Mouse (Mus musculus) embryonic facial prominence, embryonic 14.5 days (tissue): ENCODE measurements around the gene Camkk1. TPM values are rescaled to one million over a fixed set of nuclear protein-coding genes. Genes with fewer than 3 reads are reported as not detected.

Source experiments
- ATAC-seq: fragments of 200-750 bp; cut with Nextera tagmentation; 2 replicates; pipeline ENCODE4 v1.8.0; 2017; ENCODE audit warnings: low read depth, moderate number of reproducible peaks, moderate TSS enrichment
- DNase-seq: peaks from one replicate; pipeline ENCODE4 v3.0.0-alpha.2; 2015; ENCODE audit warnings: low spot score
- H3K27ac ChIP-seq: fragments of 300-500 bp; sonication (generic); replicated peaks from 2 replicates; pipeline ENCODE4 v1.5.1; 2014; ENCODE audit warnings: low read depth, mild to moderate bottlenecking, low read length, moderate library complexity
- H3K27me3 ChIP-seq: fragments of 300-500 bp; sonication (generic); replicated peaks from 2 replicates; pipeline ENCODE4 v1.6.1; 2014; ENCODE audit warnings: low read length; ENCODE audit not compliant: control insufficient read depth, insufficient read depth
- H3K36me3 ChIP-seq: fragments of 300-500 bp; sonication (generic); 2 replicates; pipeline ENCODE4 v1.6.1; 2014; ENCODE audit warnings: low read length, mixed read lengths; ENCODE audit not compliant: control insufficient read depth, insufficient read depth
- H3K4me1 ChIP-seq: fragments of 300-500 bp; sonication (generic); 2 replicates; pipeline ENCODE4 v1.6.1; 2014; ENCODE audit warnings: antibody characterized with exemption, low read length; ENCODE audit not compliant: control insufficient read depth, insufficient read depth
- H3K4me2 ChIP-seq: fragments of 300-500 bp; sonication (generic); 2 replicates; pipeline ENCODE4 v1.6.1; 2014; ENCODE audit warnings: low read depth, mild to moderate bottlenecking, low read length, moderate library complexity, mixed read lengths
- H3K4me3 ChIP-seq: fragments of 300-500 bp; sonication (generic); 2 replicates; pipeline ENCODE4 v1.5.1; 2014; ENCODE audit warnings: low read depth, mild to moderate bottlenecking, low read length
- H3K9ac ChIP-seq: fragments of 300-500 bp; sonication (generic); 2 replicates; pipeline ENCODE4 v1.6.1; 2014; ENCODE audit warnings: low read depth, mild to moderate bottlenecking, low read length, moderate library complexity, mixed read lengths
- H3K9me3 ChIP-seq: fragments of 300-500 bp; sonication (generic); 2 replicates; pipeline ENCODE4 v1.6.1; 2016; ENCODE audit warnings: low read length; ENCODE audit not compliant: control insufficient read depth
- WGBS: fragments of 180-500 bp; shearing (Covaris S2); extraction: QIAGEN DNeasy Blood & Tissue Kit; methylation state at CpG from one replicate; pipeline ENCODE4 v1.1.7; 2014; 5-methylcytosine and 5-hydroxymethylcytosine counted together
- polyA plus RNA-seq: library from polyadenylated mRNA; unstranded; fragments of >200 nt; fragmentation: Nextera tagmentation; extraction: Ambion mirVana; gene quantifications from 2 replicates; pipeline ENCODE4 v1.2.1, GENCODE M21; 2014

The Camkk1 gene
- polyA plus RNA-seq, 1 experiment from 2014 or later = 6.0 TPM

- no peak overlapping the region for H3K27ac ChIP-seq
- H3K9me3 ChIP-seq = no peaks in the 10 kb centered on the region
- H3K4me2 ChIP-seq = no peak overlapping the region
- no peak overlapping the region for H3K4me3 ChIP-seq
- 93% methylated on average over 1 of the region's 1 CpGs for WGBS
- no peak for DNase-seq
- H3K9ac ChIP-seq = no peak overlapping the region
- peaks cover 72% of the 10 kb centered on the region for H3K36me3 ChIP-seq
- H3K27me3 ChIP-seq = no peaks in the 10 kb centered on the region
- peaks cover 9% of the 10 kb centered on the region for H3K4me1 ChIP-seq
- no peak for ATAC-seq
Measured at GRCm38 (mm10) chr11:73052795-73053194, 34.0 kb downstream of the Camkk1 start.

DNA sequence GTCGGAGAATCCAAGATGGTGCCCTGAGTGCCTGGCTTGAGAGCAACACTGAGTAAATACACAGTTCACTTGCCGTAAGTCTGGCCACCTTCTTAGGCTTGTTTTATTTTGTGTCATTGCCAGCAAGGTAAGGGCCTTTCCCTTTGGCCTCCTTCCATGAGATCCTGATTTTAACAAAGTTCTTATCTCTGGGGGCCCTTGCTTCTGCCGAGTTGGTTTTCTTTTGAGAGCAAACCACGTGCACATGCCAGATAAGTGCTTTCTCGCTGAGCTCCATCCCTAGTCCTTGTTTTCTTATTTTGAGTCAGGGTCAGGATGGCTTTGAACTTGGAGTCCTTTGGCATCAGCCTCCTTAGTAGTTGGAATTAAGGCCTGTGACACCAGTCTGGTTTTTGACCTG lies 38.9 kb downstream of the Camkk1 start:
- Histone ChIP-seq H3K9me3 (no peaks in the 10 kb centered on the region), H3K36me3 (peaks cover 77% of the 10 kb centered on the region), H3K4me2 (no peak overlapping the region), H3K27ac (no peak overlapping the region), H3K9ac (no peak overlapping the region), H3K4me1 (no peaks in the 10 kb centered on the region), H3K4me3 (no peak overlapping the region), H3K27me3 (no peaks in the 10 kb centered on the region)
- WGBS = 85% methylated on average over 5 of the region's 5 CpGs
- ATAC-seq (no peak), DNase-seq (no peak)

DNA sequence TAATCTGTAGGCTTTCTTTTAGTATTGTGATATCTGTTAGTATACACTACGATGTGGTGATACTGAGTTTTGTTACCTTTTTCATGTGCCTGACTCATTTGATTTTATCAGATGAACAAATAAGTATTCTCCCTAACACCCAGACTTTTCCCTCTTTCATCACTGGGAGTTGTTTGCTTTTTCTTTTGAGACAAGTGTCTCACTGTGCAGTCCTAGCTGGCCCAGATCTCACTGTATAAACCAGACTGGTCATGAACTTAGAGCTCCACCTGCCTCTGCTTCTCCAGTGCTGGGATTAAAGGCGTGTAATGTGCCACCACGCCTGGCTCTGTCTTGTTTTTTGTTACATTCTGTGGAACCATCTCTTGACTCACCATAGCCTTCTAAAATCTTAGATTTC lies 40.8 kb downstream of the Camkk1 start:
- Histone ChIP-seq H3K4me2 (no peak overlapping the region), H3K4me3 (no peak overlapping the region), H3K9me3 (no peaks in the 10 kb centered on the region), H3K27me3 (no peaks in the 10 kb centered on the region), H3K4me1 (no peaks in the 10 kb centered on the region), H3K36me3 (peaks cover 61% of the 10 kb centered on the region), H3K9ac (no peak overlapping the region; the same call in 1 of the 2 replicates), H3K27ac (no peak overlapping the region)
- DNase-seq (no peak), ATAC-seq (no peak)
- 84% methylated on average over 3 of the region's 3 CpGs for WGBS

DNA sequence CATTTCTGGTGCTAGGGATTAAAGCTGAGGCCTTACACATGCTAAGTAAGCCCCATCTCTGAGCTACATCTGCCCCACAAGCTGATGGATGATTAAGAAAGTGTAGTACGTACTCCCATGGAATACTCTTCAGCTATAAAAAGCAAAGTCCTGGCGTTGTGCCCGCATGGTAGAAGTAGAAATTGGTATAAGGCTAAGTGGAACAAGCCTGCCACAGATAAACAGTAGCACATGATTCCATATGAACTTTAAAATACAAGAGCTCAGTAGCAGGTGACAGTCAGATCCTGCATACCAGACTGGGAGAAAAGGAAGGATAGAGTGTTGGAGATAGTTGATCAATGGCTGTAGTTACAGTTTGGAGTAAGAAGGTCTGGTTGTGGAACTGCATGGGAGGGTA lies 42.6 kb downstream of the Camkk1 start:
- WGBS = 97% methylated on average over 3 of the region's 3 CpGs
- Histone ChIP-seq H3K4me2 (no peak overlapping the region), H3K36me3 (peaks cover 54% of the 10 kb centered on the region), H3K27me3 (no peaks in the 10 kb centered on the region), H3K9ac (no peak overlapping the region), H3K4me3 (no peak overlapping the region), H3K4me1 (no peaks in the 10 kb centered on the region), H3K9me3 (no peaks in the 10 kb centered on the region), H3K27ac (no peak overlapping the region)
- DNase-seq (no peak), ATAC-seq (no peak)

GRCm38 (mm10) chr11:73071839-73072238 lies 53.0 kb downstream of the Camkk1 start:
- no peak for DNase-seq
- no peak overlapping the region for H3K4me2 ChIP-seq

GRCm38 (mm10) chr11:73076295-73076694 lies 57.5 kb downstream of the Camkk1 start:
- H3K4me3 ChIP-seq = no peak overlapping the region
- DNase-seq = peak; percentile 30
- no peaks in the 10 kb centered on the region for H3K9me3 ChIP-seq
- peak; percentile 57; the same call in 1 of the 2 replicates for ATAC-seq
- H3K9ac ChIP-seq = no peak overlapping the region
- 85% methylated on average over 4 of the region's 4 CpGs for WGBS
- H3K4me2 ChIP-seq = no peak overlapping the region
- no peak overlapping the region for H3K27ac ChIP-seq
- H3K36me3 ChIP-seq = peaks cover 90% of the 10 kb centered on the region
- H3K4me1 ChIP-seq = no peaks in the 10 kb centered on the region
- no peaks in the 10 kb centered on the region for H3K27me3 ChIP-seq

More at GRCm38 (mm10) chr11:73071839-73072238, 53.0 kb downstream of the Camkk1 start:
- WGBS = 89% methylated on average over 3 of the region's 3 CpGs
- H3K4me3 ChIP-seq = no peak overlapping the region
- no peaks in the 10 kb centered on the region for H3K9me3 ChIP-seq
- H3K27ac ChIP-seq = no peak overlapping the region
- peaks cover 93% of the 10 kb centered on the region for H3K36me3 ChIP-seq
- no peaks in the 10 kb centered on the region for H3K27me3 ChIP-seq
- H3K9ac ChIP-seq = no peak overlapping the region
- no peaks in the 10 kb centered on the region for H3K4me1 ChIP-seq
- no peak for ATAC-seq

GRCm38 (mm10) chr11:73076733-73077132 lies 57.9 kb downstream of the Camkk1 start:
- Histone ChIP-seq H3K27ac (no peak overlapping the region), H3K36me3 (peaks cover 87% of the 10 kb centered on the region), H3K27me3 (no peaks in the 10 kb centered on the region), H3K9ac (no peak overlapping the region), H3K4me3 (no peak overlapping the region), H3K4me1 (no peaks in the 10 kb centered on the region), H3K9me3 (no peaks in the 10 kb centered on the region), H3K4me2 (no peak overlapping the region)
- ATAC-seq (no peak), DNase-seq (peak; percentile 42)
- WGBS = 73% methylated on average over 4 of the region's 4 CpGs

DNA sequence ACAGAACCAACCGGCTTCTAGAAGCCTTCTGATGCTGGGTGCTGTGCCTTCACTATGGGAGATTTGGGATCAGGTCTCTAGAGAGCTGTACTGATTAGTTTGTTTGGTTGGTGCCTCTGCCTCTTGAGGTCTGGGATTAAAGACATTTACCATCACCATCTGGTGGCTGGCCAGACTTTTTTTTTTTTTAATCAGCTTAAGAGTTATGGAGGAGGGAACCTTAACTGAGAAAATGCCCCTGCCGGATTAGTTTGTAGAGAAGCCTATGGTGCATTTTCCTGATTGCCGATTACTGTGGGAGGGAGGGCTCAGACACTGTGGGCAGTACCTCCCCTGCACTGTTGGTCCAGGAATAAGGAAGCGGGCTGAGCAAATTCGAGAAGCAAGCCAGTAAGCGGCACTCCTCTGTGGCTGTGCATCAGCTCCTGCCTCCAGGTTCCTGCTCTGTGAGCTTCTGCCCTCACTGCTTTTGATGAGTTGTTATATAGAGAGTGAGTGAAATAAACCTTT lies 58.5 kb downstream of the Camkk1 start:
- H3K4me1 ChIP-seq = no peaks in the 10 kb centered on the region
- no peak overlapping the region for H3K4me2 ChIP-seq
- H3K27me3 ChIP-seq = no peaks in the 10 kb centered on the region
- H3K9ac ChIP-seq = no peak overlapping the region
- peak; percentile 18 for DNase-seq
- H3K27ac ChIP-seq = no peak overlapping the region
- no peaks in the 10 kb centered on the region for H3K9me3 ChIP-seq
- no peak overlapping the region for H3K4me3 ChIP-seq
- 81% methylated on average over 6 of the region's 6 CpGs for WGBS
- peaks cover 88% of the 10 kb centered on the region for H3K36me3 ChIP-seq
- ATAC-seq = peak; percentile 57; the same call in 1 of the 2 replicates

- no peak overlapping the region for H3K4me3 ChIP-seq
- DNase-seq = no peak
- H3K4me1 ChIP-seq = no peaks in the 10 kb centered on the region
- ATAC-seq = no peak
- H3K9me3 ChIP-seq = no peaks in the 10 kb centered on the region
- no peak overlapping the region for H3K27ac ChIP-seq
- WGBS = 93% methylated on average over 8 of the region's 8 CpGs
- peaks cover 79% of the 10 kb centered on the region for H3K36me3 ChIP-seq
- H3K9ac ChIP-seq = no peak overlapping the region
- H3K4me2 ChIP-seq = no peak overlapping the region
- no peaks in the 10 kb centered on the region for H3K27me3 ChIP-seq
Measured at GRCm38 (mm10) chr11:73078615-73079014, 59.8 kb downstream of the Camkk1 start.
